Mouse (Mus musculus) cortical plate, adult 2 months (tissue): Measurements from ENCODE around the gene Pde4dip.

Experiments
- CTCF ChIP-seq: fragments of 200-500 bp; IDR thresholded peaks from 2 replicates; pipeline ENCODE4 v1.5.1; 2011; ENCODE audit warnings: mild to moderate bottlenecking, control low read depth, low read length; ENCODE audit not compliant: insufficient read depth; ENCODE audit errors: extremely low read depth
- POLR2A ChIP-seq: fragments of 200-500 bp; IDR thresholded peaks from 2 replicates; pipeline ENCODE4 v1.6.1; 2011; ENCODE audit warnings: mild to moderate bottlenecking, low read length, control low read depth; ENCODE audit not compliant: insufficient read depth; ENCODE audit errors: extremely low read depth

DNA sequence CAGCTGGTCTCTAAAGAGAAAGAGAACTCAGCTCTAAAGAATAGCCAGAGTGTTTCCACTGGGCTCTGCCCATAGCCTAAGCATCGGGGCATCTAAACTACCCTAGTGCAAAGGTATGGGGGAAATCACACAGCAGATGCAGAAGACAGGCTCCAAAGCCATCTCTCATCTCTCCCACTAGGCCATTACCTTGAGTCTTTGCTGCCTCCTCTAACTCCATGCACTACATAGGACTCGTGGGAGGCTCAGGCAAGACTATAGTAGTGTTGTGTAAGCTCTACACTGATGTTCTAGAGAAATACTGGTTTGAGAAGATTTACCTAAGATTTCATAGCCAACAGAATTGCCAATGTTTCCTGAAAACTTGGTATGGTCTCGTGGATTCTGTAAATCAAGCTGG lies 183.0 kb downstream of the Pde4dip start:
- TF ChIP-seq CTCF (no peak), POLR2A (no peak)
